Mouse (Mus musculus): Measurements from ENCODE around the gene Fmr1.
"Not testable (repeated sequence)": the region's sequence is repeated elsewhere in the genome, so short reads cannot be mapped to it uniquely, and the experiment has no call there.

Fmr1 gene

GRCm38 (mm10) chrX:68678333-68678740 lies at the start of gene Fmr1:
Gene Fmr1 (plus strand): TSS chrX:68678541.
- DNase-seq (ENCODE audit: low spot score): peak; percentile 78

DNA sequence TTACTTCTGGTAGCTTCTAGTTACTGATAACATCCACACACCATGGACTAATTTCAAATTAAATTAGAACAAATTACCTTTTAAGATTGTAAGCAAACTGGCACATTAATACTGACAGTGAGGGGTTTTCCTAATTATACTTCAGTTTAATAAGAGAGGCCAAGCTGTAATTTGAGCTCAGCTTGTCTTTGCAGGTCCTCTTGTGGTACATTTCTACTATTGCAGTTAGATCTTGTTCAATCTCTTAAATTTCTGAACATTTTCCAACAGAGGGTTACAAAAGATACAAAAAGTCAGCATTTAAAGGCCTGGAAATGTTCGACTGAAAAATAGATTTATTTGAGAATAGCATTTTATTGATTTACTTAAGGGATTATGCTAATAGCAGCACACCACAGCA lies 36.7 kb upstream of the Fmr1 start:
- no peak for DNase-seq (ENCODE audit: low spot score)

GRCm38 (mm10) chrX:68645154-68645919 lies 33.0 kb upstream of the Fmr1 start:
- peak; percentile 5 for DNase-seq (ENCODE audit: low spot score)

DNA sequence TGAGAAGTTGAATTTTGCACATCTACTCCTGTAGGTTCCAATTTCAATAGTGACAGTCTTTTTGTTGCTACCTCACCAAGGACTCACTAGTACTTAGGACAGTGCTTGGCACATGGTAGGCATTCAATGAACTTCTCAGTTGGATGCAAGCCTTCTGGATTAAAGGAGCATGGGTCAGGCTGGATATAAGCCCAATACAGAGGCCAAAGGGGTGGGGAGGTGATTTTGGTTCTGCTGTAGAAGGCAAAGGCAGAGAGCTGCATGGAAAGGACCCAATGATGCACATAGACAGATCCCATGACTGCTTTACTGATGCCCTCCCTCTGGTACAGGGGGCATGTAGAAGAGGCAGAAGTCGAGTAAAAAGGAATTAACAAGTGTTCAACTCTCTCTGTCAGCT lies 833 bp upstream of the Fmr1 start:
- no peak for DNase-seq (ENCODE audit: low spot score)

- peak; percentile 30 for DNase-seq (ENCODE audit: low spot score)
Measured at GRCm38 (mm10) chrX:68678815-68679486, 610 bp downstream of the Fmr1 start.

GRCm38 (mm10) chrX:68684706-68685105 lies 6.4 kb downstream of the Fmr1 start:
- DNase-seq (ENCODE audit: low spot score): no peak

DNA sequence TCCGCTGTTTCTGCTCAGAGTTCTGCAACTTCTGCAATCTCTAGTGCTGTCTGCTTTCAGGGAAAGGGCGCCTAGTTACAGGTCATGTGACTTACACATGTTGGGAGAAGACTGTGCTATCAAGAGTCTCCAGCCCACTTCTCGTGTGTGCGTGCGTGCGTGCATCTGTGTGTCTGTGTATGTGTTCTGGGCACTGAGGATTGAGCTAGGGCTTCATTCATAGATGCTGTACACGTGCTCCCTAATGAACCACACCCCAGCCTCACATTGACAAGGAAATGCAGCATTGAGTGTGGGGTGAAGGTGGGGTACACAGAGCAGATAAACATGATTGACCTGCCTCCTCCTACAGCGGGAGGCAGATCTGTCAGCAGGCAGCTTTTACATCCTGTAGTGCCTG lies 13.6 kb downstream of the Fmr1 start:
- DNase-seq (ENCODE audit: low spot score): not testable (repeated sequence)

DNA sequence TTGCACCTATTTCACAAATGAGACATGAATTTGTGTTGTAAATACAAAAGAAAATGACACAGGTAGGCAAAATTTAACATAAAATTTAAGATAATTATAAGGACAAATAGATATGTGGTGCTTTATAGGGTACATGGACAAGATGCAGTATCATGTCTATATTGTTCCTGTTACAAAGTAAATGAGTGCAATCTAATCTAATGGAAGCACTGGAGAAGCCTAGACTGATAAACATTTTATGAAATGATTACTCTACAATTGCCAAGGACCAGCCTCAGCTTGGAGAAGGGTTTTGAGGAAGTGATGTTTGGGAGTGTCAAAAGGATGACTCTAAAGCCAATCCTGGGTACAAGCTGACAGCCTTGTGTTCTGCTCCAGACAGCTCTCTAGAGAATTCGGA lies 58.6 kb downstream of the Fmr1 start:
- DNase-seq (ENCODE audit: low spot score): no peak

- no peak for DNase-seq (ENCODE audit: low spot score)
Measured at GRCm38 (mm10) chrX:68740088-68740487, 61.7 kb downstream of the Fmr1 start.

DNA sequence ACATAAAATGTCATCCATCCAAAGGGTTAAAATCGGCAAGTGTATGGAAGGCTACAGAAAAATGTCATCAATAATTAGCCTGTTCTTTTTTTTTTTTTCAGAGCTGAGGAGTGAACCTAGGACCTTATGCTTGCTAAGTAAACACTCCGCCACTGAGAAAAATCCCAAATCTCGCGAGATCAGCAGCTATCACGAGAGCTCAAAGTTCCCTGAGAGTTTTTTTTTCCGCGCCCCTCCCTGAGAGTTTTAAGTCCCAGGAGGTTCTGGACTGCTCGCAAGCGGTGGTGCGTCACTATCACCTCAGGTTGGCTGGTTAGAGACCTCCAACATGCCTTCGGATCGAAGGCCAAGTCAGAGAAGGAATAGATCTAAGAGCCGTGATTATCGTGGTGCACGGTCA lies 83.3 kb downstream of the Fmr1 start, which contains the start of gene Fmr1nb:
Fmr1nb (plus strand) TSS at position 234 of the 400 bp plus-strand sequence.
- DNase-seq (ENCODE audit: low spot score): no peak

Data from ovary, postnatal 10 days (tissue).